Mouse (Mus musculus) thymus, postnatal 0 days (tissue): ENCODE data around the gene Tm7sf2. TPM values are rescaled to one million over a fixed set of nuclear protein-coding genes. Genes with fewer than 3 reads are reported as not detected.
A peak's percentile ranks its signal among the peaks of the same experiment; 100 is the strongest.

Experiments used
- DNase-seq: peaks from one replicate; pipeline ENCODE4 v3.0.0-alpha.2; 2015; ENCODE audit warnings: low spot score
- polyA plus RNA-seq: library from polyadenylated mRNA; unstranded; fragments of >200 nt; fragmentation: Nextera tagmentation; extraction: Ambion mirVana; gene quantifications from 2 replicates; pipeline ENCODE4 v1.2.1, GENCODE M21; 2015

Tm7sf2 gene
- polyA plus RNA-seq, 1 experiment from 2014 or later: 10.3 TPM

DNA sequence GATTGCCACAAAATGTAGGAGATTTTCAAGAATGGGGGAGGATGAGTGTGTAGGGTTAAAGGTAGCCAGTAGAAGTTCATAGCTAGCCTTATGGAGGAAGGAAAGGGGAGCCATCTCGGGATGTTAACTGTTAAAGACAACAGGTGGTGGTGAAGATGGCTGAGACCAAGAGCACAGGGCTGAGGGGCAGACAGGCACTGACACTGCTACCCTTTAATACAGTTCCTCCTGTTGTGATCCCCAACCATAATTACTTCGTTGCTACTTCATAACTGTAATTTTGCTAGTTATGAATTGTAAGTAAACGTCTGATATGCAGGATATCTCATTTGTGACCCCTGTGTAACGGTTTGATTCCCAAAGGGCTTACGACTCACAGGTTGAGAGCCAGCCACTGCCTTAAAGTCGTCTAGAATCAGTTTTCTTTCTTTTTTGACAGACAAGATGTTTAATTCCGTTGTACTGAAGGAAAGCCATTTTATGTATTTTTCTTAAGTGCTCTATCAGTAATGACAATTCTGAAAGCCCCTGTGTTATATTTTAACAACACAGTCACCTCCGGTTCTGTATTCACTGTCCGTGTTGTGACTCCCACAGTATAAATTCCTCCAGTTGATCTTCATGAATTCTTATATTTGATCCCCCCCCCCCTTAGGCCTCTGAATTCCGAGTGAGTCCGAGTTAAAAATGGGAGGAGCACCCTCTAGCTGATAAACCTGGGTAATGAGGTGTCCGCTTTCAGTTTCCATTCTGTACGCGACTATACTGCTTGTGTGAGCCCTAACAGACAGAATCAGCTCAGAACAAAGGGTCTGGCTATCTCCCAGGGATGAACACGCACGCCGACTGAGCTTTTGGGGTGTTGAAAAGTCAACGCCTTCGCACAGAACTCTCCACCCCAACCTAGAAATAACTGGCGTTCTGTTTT, 22.5 kb downstream of the Tm7sf2 start:
- DNase-seq: no peak

GRCm38 (mm10) chr19:6044102-6044501, 24.1 kb downstream of the Tm7sf2 start:
- peak; percentile 54 for DNase-seq

GRCm38 (mm10) chr19:6042293-6042692, 25.9 kb downstream of the Tm7sf2 start:
- no peak for DNase-seq

DNA sequence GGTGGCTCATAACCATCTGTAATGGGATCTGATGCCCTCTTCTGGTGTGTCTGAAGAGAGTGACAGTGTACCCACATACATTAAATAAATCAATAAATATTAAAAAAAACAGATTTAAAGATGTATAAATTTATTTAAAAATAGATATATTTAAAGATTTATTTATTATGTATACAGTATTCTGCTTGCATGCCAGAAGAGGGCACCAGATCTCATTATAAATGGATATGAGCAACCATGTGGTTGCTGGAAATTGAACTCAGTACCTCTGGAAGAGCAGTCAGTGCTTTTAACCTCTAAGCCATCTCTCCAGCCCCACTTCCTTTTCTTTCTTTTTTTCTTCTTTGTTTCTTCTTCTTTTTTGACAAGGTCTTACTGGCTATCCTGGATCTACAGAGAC, 28.2 kb downstream of the Tm7sf2 start:
- no peak for DNase-seq

DNA sequence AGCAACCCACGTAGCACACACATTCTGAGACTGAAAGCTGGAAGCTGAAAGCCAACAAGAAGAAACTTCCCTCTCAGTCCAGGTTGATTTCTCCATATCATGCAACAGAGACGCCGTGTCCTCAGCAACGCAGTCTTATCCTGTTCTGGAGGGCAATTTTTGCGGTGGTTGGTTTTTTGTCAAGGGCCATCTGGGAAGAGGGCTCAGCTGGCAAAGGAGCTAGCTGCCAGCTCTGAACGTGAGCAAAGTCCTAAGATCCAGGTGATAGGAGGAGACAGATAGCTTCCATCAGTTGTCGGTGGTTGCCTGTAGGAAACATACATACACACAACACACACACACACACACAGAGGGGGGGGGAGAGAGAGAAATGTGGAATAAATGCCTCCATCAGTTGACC, 29.8 kb downstream of the Tm7sf2 start:
- no peak for DNase-seq

GRCm38 (mm10) chr19:6037695-6038094, 30.5 kb downstream of the Tm7sf2 start:
- no peak for DNase-seq

DNA sequence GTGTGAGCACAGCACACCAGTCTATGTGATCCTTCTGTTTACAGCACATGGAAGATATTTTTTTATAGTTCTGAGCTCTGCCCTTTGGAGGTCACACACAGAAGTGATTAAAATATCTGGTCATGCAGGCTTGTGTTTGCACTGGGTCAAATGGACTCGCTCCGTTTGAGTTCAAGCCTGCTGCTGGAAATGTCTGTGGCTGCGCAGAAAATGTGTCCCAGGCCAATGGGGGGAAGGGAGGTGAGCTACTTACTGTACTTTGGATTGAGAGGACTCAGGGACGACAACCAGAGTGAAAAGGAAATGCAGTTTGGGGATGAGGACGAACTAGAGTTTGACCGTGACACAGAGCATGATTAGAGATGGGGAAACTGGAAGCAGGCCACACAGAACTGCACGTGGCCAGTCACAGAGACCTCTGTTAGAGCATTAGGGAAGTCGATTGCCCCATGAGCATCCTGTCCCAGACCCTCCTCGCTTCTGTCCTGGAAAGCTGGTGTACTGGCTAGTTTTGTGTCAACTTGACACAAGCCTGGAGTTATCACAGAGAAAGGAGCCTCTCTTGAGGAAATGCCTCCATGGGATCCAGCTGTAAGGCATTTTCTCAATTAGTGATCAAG, 32.1 kb downstream of the Tm7sf2 start:
- DNase-seq: no peak

- DNase-seq: no peak
Measured at GRCm38 (mm10) chr19:6030520-6031280, 37.5 kb downstream of the Tm7sf2 start.

GRCm38 (mm10) chr19:6029426-6029825, 38.7 kb downstream of the Tm7sf2 start:
- no peak for DNase-seq

GRCm38 (mm10) chr19:6028991-6029390, 39.2 kb downstream of the Tm7sf2 start:
- DNase-seq: no peak

- no peak for DNase-seq
Measured at GRCm38 (mm10) chr19:6023930-6024329, 44.2 kb downstream of the Tm7sf2 start.

GRCm38 (mm10) chr19:6023059-6023458, 45.1 kb downstream of the Tm7sf2 start:
- DNase-seq: no peak

DNA sequence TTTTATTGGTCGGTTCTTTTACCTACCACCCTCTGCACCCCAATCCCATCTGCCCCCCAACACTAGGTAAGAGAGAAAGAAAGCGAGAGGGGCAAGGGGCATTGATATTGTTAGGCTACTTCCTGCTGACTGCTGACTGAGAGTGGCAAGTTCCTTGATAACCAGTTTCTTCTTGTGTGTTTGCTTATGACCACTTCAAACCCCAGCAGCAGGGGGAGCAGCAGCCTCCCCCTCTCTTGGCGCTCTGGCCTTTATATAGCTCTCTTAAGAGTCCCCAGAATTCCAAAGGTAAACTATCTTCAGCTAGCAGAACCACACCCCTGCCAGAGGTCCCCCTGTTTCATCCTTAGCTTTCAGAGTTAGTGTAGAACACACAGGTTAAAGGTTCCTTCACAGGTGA, 47.9 kb downstream of the Tm7sf2 start:
- no peak for DNase-seq

DNA sequence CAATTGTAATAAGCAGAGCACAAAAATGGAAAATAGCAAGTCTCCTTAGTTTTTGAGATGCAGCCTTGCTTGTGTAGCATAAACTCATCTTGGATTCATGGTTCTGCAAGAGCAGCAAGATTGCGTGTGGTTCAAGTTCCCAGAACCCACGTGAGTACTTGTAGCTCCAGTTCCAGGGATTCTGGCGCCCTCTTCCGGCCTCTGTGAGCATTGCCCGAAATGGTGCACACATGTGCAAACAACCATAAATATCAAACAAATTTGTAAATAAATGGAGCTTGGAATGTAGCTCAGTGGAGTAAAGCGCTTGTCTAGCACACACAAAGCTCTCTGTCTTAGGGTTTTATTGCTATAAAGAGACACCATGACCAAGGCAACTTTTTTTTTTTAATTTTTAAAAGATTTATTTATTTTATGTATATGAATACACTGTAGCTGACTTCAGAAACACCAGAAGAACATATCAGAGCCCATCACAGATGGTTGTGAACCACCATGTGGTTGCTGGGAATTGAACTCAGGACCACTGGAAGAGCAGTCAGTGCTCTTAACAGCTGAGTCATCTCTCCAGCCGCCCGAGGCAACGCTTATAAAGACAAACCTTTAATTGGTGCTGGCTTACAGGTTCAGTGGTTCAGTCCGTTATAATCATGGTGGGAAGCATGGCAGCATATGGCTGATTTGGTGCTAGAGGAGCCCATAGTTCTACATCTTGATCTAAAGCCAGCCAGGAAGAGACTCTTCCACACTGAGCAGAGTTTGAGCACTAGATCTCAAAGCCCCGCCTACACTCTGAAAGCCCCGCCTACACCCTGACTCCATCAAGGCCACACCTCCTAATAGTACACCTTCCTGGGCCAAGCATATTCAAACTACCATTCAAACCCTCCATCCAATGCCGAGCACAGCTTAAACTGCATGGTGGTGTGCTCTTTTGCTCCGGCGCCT, 49.8 kb downstream of the Tm7sf2 start:
- peak; percentile 87 for DNase-seq

DNA sequence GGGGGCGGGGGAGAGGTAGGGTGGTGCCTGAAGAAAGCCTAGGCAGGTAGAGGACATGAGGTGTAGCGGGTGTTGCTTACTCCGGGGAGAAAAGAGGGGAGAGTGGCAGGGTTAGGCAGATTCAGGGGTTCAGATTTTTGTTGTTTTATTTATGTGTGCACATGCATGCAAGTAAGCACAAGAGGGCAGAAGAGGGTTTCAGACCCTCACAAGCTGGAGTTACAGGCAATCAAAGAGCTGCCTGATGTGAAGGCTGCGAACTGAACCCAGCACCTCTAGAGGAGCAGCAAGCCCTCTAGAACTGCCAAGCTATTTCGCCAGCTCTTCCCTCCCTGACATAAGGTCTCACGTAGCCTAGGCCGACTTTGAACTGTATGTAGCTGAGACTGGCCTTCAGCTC, 51.6 kb downstream of the Tm7sf2 start:
- peak; percentile 34 for DNase-seq

- DNase-seq: peak; percentile 80
Measured at GRCm38 (mm10) chr19:6015511-6016315, 52.5 kb downstream of the Tm7sf2 start, which contains the start of gene Capn1. TSS of gene Capn1 (minus strand) at chr19:6015897.

DNA sequence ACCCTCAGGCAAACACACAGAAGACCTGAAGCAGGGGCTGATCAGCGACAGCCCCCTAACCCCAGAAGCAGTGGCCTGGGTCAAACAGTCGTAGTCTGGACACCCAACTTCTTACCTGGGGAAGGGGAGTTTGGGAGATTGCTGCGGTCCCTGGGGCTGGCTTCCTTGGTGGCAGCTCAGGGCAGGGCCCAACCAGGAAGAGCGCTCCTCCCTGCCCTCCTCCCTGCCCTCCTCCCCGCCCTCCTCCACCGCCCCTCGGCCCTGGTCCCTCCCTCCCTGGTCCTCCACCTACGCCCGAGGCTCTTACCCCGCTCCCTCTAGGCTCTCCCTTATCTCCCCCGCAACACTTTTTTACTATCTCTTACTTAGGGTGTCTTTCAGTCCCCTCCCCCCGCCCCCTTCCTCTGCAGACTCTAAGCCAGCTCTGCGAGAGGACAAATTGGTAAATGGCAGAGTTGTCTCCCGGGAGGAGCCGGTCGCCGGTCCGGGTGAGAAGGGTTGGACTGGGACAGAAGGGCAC, 53.1 kb downstream of the Tm7sf2 start:
- peak; percentile 60 for DNase-seq

- no peak for DNase-seq
Measured at GRCm38 (mm10) chr19:6013691-6014090, 54.5 kb downstream of the Tm7sf2 start.
